Mouse (Mus musculus): Measurements from ENCODE around the gene Dock1. TPM values are rescaled to one million over a fixed set of nuclear protein-coding genes. Genes with fewer than 3 reads are reported as not detected.

Gene Dock1
- total RNA-seq, 4 experiments from 2014 or later: 25.9 to 27.8 (median 27.2) TPM

DNA sequence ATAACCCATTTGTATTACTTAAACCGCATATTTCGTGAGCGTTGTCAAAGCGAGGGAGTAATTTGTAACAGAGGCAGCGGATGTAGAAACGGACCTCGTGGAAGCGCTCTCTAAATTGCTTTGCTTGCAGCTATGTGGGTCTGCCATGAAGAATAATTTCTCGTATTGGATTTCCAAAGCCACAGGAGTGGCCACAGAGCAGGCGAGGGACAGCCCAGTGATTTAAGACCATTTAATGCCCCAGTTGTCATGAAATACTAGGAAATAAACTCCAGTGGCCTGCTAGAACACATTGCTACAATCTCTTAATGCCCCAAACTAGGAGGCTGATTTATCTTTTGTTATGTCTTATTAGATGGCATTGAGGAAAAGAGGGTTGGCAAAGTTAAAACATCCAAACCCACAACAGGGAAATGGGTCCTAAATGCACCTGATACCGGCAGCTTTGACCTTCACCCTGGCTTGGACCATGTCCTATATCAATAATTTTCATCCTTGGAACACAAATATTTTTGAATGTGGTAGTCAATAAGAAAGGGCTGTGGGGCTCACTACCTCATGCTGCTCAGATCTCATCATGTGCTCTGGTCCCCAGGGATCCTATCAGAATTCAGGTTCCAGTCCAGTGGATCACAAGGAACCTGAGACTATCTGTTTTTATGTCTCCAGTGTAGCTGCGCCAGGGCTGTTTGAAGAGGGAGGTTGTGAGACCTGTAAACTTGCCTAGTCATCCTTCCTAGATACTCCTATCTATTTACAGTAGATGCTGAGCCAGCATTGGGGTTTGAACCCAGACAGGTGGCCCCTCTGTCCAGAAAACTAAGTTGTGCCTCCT is 373.7 kb downstream of the Dock1 start:
- DNase-seq (ENCODE audit: low spot score in 2 of 2): no peak

DNA sequence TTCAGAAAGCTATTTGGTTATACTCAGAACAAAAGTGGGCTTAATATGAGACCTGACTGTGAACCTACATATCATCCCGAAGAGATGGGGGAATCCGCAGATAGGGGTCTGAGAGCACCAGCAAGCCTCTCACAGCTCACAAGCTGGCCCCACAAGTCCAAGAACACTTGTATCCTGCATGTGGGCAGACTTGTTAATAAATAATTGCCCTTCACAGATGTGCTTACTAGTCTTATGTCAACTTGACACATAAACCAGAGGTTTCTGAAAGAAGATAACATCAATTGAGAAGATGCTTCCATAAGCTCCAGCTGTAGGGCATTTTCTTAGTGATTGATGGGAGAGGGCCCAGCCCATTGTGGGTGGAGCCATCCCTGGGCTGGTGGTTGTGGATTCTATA is 379.0 kb downstream of the Dock1 start:
- no peak for DNase-seq (ENCODE audit: low spot score in 2 of 2)

- no peak for DNase-seq (ENCODE audit: low spot score in 2 of 2)
Measured at GRCm38 (mm10) chr7:135053186-135053715, 382.8 kb downstream of the Dock1 start.

- no peak for DNase-seq (ENCODE audit: low spot score in 2 of 2)
Measured at GRCm38 (mm10) chr7:135054664-135055063, 384.2 kb downstream of the Dock1 start.

- peak; percentile 11 to 36 for DNase-seq (ENCODE audit: low spot score in 2 of 2)
Measured at GRCm38 (mm10) chr7:135059071-135059470, 388.6 kb downstream of the Dock1 start.

DNA sequence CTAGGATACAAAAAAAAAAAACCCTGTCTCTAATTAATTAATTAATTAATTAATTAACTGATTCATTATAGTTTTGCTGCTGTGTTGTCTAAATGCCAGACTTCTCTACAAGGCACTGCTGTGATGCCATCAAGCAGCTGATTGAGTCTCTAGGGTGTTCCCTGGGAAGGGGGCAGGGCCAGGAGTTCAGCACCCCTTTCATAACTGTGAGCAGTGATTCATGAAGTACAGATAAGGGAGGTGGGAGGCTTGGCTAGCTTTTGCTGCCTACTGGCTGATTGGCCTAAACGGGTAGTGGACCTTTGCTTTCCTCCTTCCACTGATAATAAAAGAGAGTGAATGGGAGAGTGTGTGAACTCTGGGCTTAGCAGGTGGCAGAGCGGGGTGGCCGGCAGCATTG is 389.1 kb downstream of the Dock1 start:
- no peak for DNase-seq (ENCODE audit: low spot score in 2 of 2)

DNA sequence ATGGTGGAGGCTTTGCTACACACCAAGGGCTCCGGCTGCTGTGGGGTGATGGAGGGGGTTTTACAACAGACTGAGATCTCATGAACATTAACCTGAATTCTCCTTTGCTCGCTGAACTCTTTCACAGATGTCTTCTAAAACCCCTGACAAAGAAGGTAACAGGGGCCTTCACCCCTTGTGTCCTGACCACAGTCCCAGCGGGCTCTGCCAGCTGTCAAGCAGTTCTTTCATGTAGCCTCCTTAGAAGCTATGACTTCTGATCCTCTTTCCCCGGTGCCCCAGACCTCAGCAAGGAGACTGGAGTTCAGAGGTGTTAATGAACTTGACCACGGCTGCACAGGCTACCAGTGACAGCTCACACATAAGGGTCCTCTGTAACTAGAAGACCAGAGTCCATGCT is 393.4 kb downstream of the Dock1 start:
- no peak for DNase-seq (ENCODE audit: low spot score in 2 of 2)

GRCm38 (mm10) chr7:135065301-135065700 is 394.8 kb downstream of the Dock1 start:
- DNase-seq (ENCODE audit: low spot score in 2 of 2): no peak

DNA sequence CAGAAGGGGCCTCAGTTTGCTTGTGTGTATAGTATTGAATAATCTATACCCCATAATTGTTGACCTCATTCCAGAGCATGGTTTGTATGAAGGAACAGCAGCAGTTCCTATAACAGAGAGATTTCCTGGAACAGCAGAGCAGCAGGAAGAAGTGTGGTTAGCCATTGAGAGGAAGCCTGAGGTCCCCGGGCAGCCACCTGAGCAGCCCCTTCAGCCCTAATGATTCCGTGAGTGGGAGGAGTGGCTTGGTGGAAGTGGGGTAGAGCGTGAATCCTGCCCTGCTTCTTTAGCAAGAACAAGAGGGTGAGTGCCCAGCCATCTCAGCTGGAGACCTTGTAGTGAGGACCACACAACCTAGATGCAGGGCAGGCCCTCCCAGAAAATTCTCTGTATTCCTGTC is 398.4 kb downstream of the Dock1 start:
- no peak for DNase-seq (ENCODE audit: low spot score in 2 of 2)

- DNase-seq (ENCODE audit: low spot score in 2 of 2): no peak
Measured at GRCm38 (mm10) chr7:135076904-135077303, 406.4 kb downstream of the Dock1 start.

- no peak for DNase-seq (ENCODE audit: low spot score in 2 of 2)
Measured at GRCm38 (mm10) chr7:135077340-135077739, 406.9 kb downstream of the Dock1 start.

GRCm38 (mm10) chr7:135077806-135078205 is 407.4 kb downstream of the Dock1 start:
- no peak for DNase-seq (ENCODE audit: low spot score in 2 of 2)

- DNase-seq (ENCODE audit: low spot score in 2 of 2): no peak
Measured at GRCm38 (mm10) chr7:135083421-135083820, 413.0 kb downstream of the Dock1 start.

DNA sequence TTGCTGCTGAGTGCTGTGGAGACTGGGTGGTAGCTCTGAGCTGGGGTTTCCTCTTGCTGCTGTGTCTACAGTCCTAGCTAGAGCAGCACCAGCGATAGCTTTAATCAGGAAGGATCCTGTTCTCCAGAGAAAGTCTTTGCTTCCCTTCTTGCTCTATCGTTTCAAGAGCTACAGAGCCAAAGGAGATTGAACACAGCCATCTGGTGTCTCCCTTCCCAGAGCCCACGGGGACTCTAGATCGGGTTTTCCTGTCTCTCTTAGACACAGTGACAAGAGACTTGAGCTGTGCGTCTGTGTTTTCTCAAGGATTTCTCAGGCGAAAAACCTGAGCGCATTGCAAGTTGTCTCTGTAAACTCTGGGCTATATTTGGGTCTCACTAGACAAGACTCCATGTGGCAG is 413.6 kb downstream of the Dock1 start:
- DNase-seq (ENCODE audit: low spot score in 2 of 2): no peak

DNA sequence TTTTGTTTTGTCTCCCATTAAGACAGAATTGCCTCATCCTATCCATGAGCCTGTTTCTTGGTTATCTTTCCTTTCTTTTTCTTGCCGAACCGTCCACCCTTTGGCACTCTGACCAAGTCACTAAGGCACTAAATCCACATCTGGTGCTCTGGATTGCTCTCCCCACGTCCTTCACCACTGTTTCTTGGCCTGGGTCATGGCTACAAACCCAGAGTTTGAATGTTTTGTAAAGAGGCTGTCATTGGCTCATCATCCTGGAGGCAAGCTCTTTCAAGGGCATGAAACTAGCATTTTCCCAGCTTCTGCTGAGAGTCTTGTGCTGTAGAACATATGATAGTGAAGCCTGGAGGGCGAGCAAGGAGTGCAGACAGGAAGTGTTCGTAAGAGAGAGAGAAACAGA is 416.1 kb downstream of the Dock1 start:
- no peak for DNase-seq (ENCODE audit: low spot score in 2 of 2)

GRCm38 (mm10) chr7:135089626-135090025 is 419.2 kb downstream of the Dock1 start:
- no peak for DNase-seq (ENCODE audit: low spot score in 2 of 2)

- no peak for DNase-seq (ENCODE audit: low spot score in 2 of 2)
Measured at GRCm38 (mm10) chr7:135093851-135094250, 423.4 kb downstream of the Dock1 start.

- DNase-seq (ENCODE audit: low spot score in 2 of 2): no peak
Measured at GRCm38 (mm10) chr7:135101921-135102320, 431.5 kb downstream of the Dock1 start.

DNA sequence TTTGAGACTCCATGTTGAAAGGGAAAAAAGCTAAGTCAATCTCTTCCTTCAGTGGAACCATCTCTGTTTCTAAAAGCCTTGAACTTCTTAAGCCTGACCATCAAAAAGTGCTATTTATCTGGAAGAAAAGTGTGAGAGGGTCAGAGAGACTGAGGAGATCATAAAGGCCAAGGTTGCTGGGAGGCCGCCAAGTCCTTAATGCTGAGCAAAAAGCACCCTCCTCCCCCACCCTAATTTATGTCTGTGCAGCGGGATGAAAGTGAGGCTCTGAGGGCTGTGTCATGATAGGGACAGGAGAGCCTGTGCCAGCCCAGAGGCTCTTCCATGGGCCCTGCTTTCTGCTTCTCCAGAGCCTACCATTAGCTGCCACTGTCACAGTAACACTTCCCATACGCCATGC is 436.1 kb downstream of the Dock1 start:
- DNase-seq (ENCODE audit: low spot score in 2 of 2): no peak

DNA sequence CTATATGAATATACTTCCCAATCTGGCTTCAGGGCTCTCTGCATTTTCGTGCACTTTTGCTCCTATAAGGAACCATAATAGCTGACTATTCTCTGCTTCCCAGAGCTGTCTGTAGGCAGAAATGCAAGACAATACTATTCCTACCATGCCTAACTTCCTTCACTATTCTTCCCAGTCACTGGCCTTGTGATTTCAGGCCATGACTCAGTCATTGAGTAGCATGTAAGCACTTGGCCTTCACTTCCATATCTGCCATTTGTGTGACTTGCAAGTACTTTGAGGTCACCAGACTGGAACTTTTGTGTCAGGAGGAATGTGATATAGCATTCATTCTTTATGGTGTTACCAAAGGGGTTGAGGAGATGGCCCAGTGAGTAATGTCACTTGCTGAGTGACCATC is 439.9 kb downstream of the Dock1 start:
- DNase-seq (ENCODE audit: low spot score in 2 of 2): no peak

DNA sequence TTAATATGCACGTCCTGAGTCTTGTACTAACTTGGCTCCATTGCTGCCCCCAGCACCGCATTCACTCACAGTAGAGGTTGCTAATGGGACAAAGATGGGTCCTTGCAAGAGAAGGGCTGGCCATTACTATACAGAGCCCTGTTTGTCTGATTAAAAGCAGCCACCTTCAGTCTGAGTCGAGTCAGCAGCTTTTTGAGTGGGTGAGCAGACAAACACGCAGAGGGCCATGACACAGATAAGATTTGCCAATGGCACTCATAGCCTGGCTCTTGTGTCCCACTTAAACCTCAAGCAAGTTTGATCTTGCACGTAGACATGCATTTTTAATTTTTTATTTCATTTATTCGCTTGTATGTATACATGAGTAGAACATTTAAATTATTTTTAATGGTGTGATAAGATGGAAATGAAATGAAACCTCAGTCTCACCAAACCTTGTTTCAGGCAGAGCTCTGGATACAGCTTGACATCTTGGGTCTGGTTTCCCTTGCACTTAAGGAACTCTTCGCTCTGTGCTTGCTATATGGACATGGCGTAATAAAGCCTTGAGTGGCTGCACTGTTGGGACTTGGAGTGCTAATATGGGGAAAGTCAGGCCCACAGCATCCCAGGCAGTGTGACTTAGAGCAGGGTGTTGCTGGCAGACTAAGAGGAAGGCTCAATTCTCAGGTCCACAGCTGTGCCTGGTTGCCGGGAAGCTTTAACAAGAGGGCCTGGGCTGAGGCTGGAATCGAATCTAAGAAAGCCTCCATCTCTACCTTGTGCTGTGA is 455.0 kb downstream of the Dock1 start:
- no peak for DNase-seq (ENCODE audit: low spot score in 2 of 2)

DNA sequence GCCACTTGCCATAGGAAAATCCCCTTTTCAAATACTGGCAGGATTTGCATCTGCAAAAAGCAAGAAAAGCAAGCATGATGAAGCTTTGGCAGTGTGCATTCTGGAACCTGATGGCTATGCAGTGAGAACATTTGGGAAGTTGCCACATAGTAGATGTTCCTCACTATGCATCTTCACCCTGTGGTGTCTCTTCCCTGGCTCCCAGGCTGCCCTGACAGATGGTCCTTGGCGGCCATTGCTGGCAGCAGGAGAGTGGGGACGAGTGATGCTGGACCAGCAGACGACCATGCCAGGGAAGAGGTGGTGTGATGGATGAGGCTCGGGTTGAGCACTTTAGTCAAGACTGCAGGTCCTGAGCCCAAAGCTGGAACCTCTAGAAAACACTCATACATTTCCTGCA is 462.0 kb downstream of the Dock1 start:
- no peak for DNase-seq (ENCODE audit: low spot score in 2 of 2)

Measured in left cerebral cortex, adult 8-10 months (tissue).